Mouse (Mus musculus) urinary bladder, postnatal 36 days (tissue): ENCODE measurements around the gene Slc25a25.
"Not testable (repeated sequence)": the region's sequence is repeated elsewhere in the genome, so short reads cannot be mapped to it uniquely, and the experiment has no call there.

ENCODE experiments used
- DNase-seq, 2 experiments: peaks; one replicate each; pipeline ENCODE4 v3.0.0; 2022; ENCODE audit warnings: low spot score in 2 of 2, mixed read lengths in 1 of 2

Gene Slc25a25

GRCm38 (mm10) chr2:32450881-32451844 is at the start of gene Slc25a25:
TSS of gene Slc25a25 (minus strand) at chr2:32451445.
- peak; percentile 93 to 97 for DNase-seq

- DNase-seq = no peak
These were observed 49.2 kb upstream of the Slc25a25 start for GRCm38 (mm10) chr2:32500461-32500860.

GRCm38 (mm10) chr2:32499365-32499764 is 48.1 kb upstream of the Slc25a25 start:
- no peak for DNase-seq

- no peak for DNase-seq
These were observed 44.9 kb upstream of the Slc25a25 start for GRCm38 (mm10) chr2:32496190-32496589.

GRCm38 (mm10) chr2:32495185-32495726 is 44.0 kb upstream of the Slc25a25 start:
- DNase-seq = peak in 1 of 2 experiments; percentile 70

- DNase-seq = no peak
These were observed 43.3 kb upstream of the Slc25a25 start for GRCm38 (mm10) chr2:32494522-32494921.

- no peak for DNase-seq
These were observed 42.1 kb upstream of the Slc25a25 start for GRCm38 (mm10) chr2:32493301-32493701.

- no peak for DNase-seq
These were observed 41.4 kb upstream of the Slc25a25 start for GRCm38 (mm10) chr2:32492661-32493060.

GRCm38 (mm10) chr2:32490730-32491129 is 39.5 kb upstream of the Slc25a25 start:
- DNase-seq = not testable (repeated sequence)

GRCm38 (mm10) chr2:32488679-32489078 is 37.4 kb upstream of the Slc25a25 start:
- peak; percentile 77 to 83 for DNase-seq

GRCm38 (mm10) chr2:32487124-32487623 is 35.9 kb upstream of the Slc25a25 start:
- peak; percentile 91 to 92 for DNase-seq

- no peak for DNase-seq
These were observed 34.9 kb upstream of the Slc25a25 start for GRCm38 (mm10) chr2:32486155-32486554.

- no peak for DNase-seq
These were observed 34.5 kb upstream of the Slc25a25 start for GRCm38 (mm10) chr2:32485751-32486150.

- DNase-seq = no peak
These were observed 33.7 kb upstream of the Slc25a25 start for GRCm38 (mm10) chr2:32484933-32485332.

- no peak for DNase-seq
These were observed 32.1 kb upstream of the Slc25a25 start for GRCm38 (mm10) chr2:32483179-32483875.

- DNase-seq = no peak
These were observed 31.1 kb upstream of the Slc25a25 start for GRCm38 (mm10) chr2:32482351-32482750.

GRCm38 (mm10) chr2:32475361-32475760 is 24.1 kb upstream of the Slc25a25 start:
- DNase-seq = not testable (repeated sequence)

- DNase-seq = peak; percentile 70 to 74
These were observed 20.4 kb upstream of the Slc25a25 start for GRCm38 (mm10) chr2:32471681-32472061.

GRCm38 (mm10) chr2:32471001-32471680 is 19.9 kb upstream of the Slc25a25 start:
- DNase-seq = peak; percentile 66 to 67

- no peak for DNase-seq
These were observed 13.1 kb upstream of the Slc25a25 start for GRCm38 (mm10) chr2:32464212-32464891.

GRCm38 (mm10) chr2:32463773-32464172 is 12.5 kb upstream of the Slc25a25 start:
- DNase-seq = no peak
